Mouse (Mus musculus) bone marrow macrophage, adult 2 months (primary cell): Measurements from ENCODE around the gene Tmem184b. TPM values are rescaled to one million over a fixed set of nuclear protein-coding genes. Genes with fewer than 3 reads are reported as not detected.

Experiments used
- H3K27ac ChIP-seq: 2 replicates; pipeline ENCODE4 v1.5.1; 2012; ENCODE audit warnings: low read depth, low read length; ENCODE audit not compliant: insufficient read depth
- H3K4me1 ChIP-seq: 2 replicates; pipeline ENCODE4 v1.6.1; 2012; ENCODE audit warnings: low read length; ENCODE audit not compliant: control insufficient read depth, insufficient read depth
- H3K4me3 ChIP-seq: 2 replicates; pipeline ENCODE4 v1.5.1; 2012; ENCODE audit warnings: mild to moderate bottlenecking, low read length, moderate library complexity; ENCODE audit not compliant: insufficient read depth
- CTCF ChIP-seq: IDR thresholded peaks from 2 replicates; pipeline ENCODE4 v1.5.1; 2012; ENCODE audit warnings: low read depth, mild to moderate bottlenecking, low read length, moderate library complexity
- POLR2A ChIP-seq: IDR thresholded peaks from 2 replicates; pipeline ENCODE4 v1.6.1; 2012; ENCODE audit warnings: mild to moderate bottlenecking, low read depth, low read length, borderline replicate concordance
- polyA plus RNA-seq: library from polyadenylated mRNA; stranded (reverse); fragments of >200 nt; gene quantifications from 2 replicates; pipeline ENCODE4 v1.2.4, GENCODE M21; 2012; ENCODE audit not compliant: missing spikeins, insufficient read depth, insufficient read length

The Tmem184b gene
- 48.1 and 51.2 TPM in 2 replicates for polyA plus RNA-seq

DNA sequence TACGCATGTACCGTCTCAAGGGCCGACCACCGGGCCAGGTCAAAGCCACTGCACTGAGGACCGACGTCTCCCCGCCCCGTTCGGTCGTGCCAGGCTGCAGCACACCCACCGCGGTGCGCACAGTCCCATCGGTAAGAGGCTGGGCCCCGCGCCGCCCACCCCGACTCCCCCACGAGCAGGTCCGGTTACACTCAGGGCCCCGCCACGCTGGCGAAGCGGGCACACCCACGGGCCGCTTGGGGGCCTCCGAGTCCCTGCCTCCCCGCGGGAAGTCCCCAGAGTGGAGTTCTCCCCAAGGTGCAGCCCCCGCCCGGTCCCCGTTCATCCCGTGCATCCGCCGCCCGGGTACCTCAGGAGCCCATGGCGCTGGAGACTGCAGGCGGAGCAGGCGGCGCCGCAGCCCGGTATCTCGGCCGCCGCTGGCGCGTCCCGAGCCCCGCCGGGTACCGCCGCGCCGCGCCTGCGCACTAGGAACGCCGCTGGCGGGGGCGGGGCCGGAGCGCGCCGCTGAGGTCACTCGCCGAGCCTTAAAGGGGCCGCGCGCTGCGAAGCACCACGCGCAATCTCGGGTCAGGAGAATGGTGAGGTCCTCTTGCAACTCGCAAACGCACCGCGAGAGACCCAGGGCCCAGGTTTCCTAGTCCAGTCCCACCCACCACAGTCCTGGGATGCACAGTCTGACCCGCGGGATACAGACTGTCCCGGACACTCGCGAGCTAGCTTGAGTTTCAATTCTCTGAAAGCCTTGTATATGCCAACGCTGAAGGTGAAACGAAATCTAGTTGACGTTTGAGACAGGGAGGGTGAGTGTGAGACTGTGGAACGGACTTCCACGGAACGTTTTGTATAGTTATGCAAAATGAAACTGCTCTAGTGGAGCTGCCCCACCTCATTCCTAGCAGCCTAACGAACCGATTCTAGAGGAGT lies at the start of gene Tmem184b:
Gene Tmem184b, minus strand, starts transcription at position 734 of the 927 bp plus-strand sequence.
- H3K27ac ChIP-seq, result 0 out of 2 replicates have a peak within 1 kb of the TSS, but pooled peaks have one; percentile 5
- TF ChIP-seq POLR2A (no peak), CTCF (no peak)
- H3K4me3 ChIP-seq, result peak within 1 kb of the TSS; percentile 68
- peaks cover 41% of the 10 kb centered on the region for H3K4me1 ChIP-seq

DNA sequence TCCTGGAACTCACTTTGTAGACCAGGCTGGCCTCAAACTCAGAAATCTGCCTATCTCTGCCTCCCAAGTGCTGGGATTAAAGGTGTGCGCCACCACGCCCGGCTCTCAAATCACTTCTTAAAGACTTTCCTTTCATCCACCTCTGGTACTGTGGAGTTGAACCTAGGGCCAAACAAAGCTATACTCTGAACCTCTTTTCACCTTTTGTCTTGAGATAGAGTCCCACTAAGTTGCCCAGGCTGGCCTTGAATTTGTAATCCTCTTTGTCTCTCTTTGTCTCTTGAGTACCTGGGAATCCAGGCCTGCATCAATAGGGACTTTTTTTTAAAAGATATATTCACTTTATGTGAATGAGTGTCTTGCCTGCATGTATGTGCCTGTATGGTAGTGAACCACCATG lies 44.7 kb upstream of the Tmem184b start:
- H3K27ac ChIP-seq, result no peak overlapping the region
- no peak for TF ChIP-seq POLR2A
- TF ChIP-seq CTCF, result no peak
- H3K4me3 ChIP-seq, result no peak overlapping the region
- peaks cover 50% of the 10 kb centered on the region for H3K4me1 ChIP-seq

DNA sequence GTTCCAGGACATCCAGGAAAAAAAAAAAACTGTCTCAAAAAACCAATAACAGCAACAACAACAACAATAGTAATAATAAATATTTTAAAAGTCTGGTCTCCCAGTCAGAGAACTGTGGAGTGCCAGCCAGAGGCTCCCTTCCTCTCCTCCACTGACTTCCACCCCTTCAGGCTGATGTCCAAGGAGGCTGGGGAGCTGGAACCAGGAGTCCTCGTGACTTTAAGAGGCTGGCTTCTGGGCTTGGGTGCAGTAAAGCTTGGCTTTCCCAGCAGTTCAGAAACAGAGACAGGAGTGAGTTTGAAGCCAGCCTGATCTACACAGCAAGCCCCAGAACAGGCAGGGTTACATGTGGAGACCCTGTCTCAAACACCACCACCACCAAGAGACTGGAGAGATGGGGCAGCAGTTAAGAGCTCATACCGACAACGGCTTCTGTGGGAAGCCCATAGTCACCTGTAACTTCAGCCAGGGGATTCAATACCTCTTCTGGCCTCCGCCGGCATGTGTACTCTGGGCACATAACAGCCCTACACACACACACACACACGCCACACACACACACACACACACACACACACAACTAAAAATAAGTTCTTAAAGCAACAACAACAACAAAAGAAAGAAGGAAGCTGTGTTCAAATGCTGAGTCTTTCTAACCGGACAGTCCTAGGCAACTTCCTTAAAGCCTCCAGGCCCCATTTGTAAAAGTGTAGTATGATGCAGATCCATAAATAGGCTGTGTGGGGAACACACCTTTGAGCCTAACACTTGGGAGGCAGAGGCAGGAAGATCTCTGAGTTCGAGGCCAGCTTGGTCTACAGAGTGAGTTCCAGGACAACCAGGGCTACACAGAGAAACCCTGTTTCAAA lies 42.7 kb upstream of the Tmem184b start:
- Histone ChIP-seq H3K4me1 (peaks cover 57% of the 10 kb centered on the region), H3K27ac (peak overlapping the region; percentile 94), H3K4me3 (no peak overlapping the region)
- TF ChIP-seq CTCF, result no peak

DNA sequence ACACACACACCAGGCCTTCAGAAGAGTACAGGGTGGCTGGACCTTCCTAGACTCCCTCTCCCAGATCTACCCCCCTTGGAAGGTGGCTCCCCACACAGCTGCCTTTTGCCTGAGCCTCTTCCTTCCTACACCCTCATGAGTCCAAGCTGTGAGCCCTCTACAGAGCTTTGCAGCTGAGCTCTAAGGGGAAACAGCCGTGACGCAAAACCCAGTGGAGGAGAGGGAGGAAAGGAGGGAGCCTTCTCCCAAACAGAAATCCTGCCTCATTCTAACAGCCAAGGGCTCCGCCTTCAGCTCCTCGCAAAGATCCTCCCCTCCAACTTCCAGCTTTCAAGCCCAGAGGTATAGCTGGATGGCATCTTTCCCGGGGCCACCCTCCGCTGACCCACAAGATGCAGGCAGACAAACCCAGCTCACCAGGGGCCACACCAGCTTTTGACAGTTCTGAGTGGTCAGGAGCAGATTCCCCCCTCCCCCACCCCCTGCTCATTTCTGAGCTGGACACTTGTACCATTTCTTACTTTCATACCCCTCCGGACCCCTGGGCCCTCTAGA lies 40.6 kb upstream of the Tmem184b start:
- TF ChIP-seq POLR2A (no peak), CTCF (no peak)
- H3K4me3 ChIP-seq, result no peak overlapping the region
- H3K4me1 ChIP-seq, result peaks cover 58% of the 10 kb centered on the region
- H3K27ac ChIP-seq, result no peak overlapping the region

DNA sequence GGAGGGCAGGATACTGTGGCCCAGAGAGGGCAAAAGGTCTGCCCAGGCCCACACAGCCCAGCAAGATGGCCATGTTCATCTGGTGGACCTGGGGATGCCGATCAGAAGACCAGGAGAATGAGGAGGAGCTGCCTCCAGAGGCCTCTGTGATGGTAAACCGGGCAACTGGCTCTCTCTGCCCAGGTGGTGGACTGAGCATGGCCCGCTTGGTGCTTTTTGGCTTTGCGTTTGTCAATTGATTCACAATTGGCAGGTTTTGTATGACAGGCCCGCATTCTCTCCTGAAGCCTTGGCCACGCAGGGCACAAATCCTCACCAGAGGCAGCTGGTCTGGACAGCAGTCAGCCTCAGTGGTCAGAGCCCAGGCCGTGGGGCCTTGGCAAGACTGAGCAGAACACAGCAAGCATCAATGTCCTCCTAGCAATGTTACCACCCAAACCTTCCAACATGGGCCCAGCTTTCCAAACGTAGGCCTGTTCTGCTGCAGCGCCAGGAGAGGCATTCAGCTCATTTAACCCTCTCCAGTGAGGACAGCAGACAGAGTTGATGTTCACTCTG lies 39.7 kb upstream of the Tmem184b start:
- Histone ChIP-seq H3K4me3 (no peak overlapping the region), H3K4me1 (peaks cover 58% of the 10 kb centered on the region), H3K27ac (no peak overlapping the region)
- TF ChIP-seq CTCF (no peak), POLR2A (no peak)

DNA sequence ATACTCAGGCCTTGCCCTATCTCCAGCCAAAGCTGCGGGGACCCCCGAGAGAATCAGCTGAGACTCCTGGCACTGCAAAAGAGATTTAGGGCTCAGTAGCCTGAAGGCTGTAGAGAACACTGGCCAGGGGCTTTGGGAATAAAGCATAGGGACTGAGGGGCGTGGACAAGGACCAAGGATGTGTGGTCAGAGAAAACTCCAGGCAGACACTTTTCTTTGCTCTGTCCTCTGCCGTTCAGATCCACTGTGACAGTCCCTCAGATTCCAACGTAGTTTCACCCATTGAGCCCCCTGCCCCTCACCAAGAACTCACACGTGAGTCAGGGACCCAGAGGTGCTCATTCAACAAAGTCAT lies 38.9 kb upstream of the Tmem184b start:
- Histone ChIP-seq H3K27ac (peak overlapping the region; percentile 63), H3K4me3 (peak overlapping the region; percentile 58), H3K4me1 (peaks cover 64% of the 10 kb centered on the region)
- TF ChIP-seq CTCF (no peak), POLR2A (no peak)

DNA sequence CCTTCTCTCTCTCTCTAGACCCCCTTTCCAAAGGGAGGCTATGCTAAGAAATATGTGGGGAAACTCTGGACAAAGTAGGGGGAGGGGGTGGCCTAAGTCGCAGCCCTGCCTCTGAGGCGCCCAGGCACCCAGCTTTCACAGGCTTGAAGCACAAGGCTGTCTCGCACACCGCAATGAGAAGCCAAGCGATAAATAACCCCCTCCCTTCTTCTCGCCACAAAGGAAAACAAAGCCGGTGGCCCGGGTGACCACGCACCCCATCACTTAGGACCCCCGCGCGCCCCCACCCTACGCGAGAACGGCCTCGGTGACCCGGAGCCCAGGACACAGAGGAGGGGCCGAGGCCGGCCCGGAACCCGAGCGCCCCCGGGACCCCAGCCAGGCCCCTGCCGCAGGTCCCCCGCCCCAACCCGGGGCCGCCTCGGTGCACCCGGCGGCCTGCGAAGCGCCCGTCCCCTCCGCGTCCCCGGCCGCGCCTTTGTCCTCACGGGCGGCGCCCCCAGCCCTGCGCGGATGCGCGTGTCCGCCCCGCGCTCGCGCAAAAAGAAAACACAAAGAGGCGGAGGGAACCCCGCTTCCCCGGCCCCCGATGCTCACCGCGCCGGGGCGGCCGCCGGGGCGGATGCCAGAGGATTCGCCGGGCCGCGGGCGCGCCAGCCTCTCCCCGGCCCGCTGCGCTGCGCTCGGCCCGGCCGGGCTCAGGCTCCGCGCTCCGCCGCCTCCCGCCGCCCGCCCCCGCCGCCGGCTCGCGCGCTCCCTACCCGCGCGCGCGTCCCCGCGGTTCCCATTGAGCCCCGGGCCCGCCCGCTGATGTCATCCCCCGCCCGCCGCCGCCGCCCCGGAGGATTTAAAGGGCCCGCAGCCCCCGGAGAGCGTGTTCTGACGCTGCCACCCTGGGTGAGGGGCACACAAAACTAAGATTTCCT lies 38.2 kb upstream of the Tmem184b start:
- Histone ChIP-seq H3K4me1 (peaks cover 64% of the 10 kb centered on the region), H3K4me3 (peak overlapping the region; percentile 93), H3K27ac (peak overlapping the region; percentile 78)
- TF ChIP-seq POLR2A (no peak), CTCF (no peak)

DNA sequence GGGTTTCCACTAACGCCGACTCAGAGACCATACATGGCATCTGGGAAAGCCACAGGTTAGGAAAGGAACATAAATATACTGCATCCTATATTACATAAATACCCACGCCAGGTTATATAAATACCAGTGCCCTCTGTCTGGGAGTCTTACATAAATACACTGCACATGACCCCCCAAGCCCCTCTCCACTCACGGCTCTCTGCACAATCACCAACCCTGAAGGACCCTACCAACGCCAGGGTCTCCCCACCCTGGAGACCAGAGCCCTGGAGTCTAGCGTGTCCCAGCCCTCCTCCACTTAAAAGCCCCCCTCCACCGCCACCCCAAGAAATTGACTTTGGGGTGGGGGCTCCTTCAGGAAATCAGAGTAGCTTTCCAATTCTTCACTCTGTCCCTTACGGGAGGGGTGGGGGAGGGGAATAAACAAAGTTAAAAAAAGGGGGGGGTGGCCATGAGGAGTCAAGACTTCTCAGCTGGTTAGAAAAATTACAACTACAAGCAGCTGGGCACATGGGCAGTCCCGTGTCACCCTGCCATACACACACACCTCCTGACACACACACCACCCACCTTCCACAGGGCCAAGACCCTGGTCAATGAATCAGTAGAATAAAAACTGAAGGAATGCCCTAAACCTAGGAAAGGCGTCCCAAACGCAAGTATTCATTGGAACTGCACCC lies 37.4 kb upstream of the Tmem184b start:
- TF ChIP-seq CTCF (no peak), POLR2A (no peak)
- peak overlapping the region; percentile 93 for H3K4me3 ChIP-seq
- peak overlapping the region; percentile 78 for H3K27ac ChIP-seq
- peaks cover 66% of the 10 kb centered on the region for H3K4me1 ChIP-seq
